Mouse (Mus musculus): ENCODE data around the gene Fbxo44. TPM values are rescaled to one million over a fixed set of nuclear protein-coding genes. Genes with fewer than 3 reads are reported as not detected.
A peak's percentile ranks its signal among the peaks of the same experiment; 100 is the strongest.

The Fbxo44 gene
- polyA plus RNA-seq, 1 experiment from 2014 or later: 76.3 TPM

- no peak overlapping the region for H3K4me3 ChIP-seq (ENCODE audit: low read depth, low read length)
- H3K4me1 ChIP-seq (ENCODE audit: control insufficient read depth, insufficient read depth, low read length): peaks cover 2% of the 10 kb centered on the region; the same call in 1 of the 2 replicates
- 2% methylated on average over 2 of the region's 2 CpGs for WGBS
- no peaks in the 10 kb centered on the region for H3K9me3 ChIP-seq (replicated peaks; ENCODE audit: control insufficient read depth, low read length)
- DNase-seq (ENCODE audit: low spot score) (peak; percentile 75), ATAC-seq (no peak)
- no peaks in the 10 kb centered on the region for H3K36me3 ChIP-seq (ENCODE audit: control insufficient read depth, insufficient read depth, low read length)
- H3K4me2 ChIP-seq (ENCODE audit: low read length): no peak overlapping the region
- no peak overlapping the region for H3K27ac ChIP-seq (ENCODE audit: low read depth, low read length)
- H3K9ac ChIP-seq (ENCODE audit: low read length): no peak overlapping the region
- H3K27me3 ChIP-seq (replicated peaks; ENCODE audit: control insufficient read depth, insufficient read depth, low read length): peaks cover 47% of the 10 kb centered on the region
These were observed 10.6 kb upstream of the Fbxo44 start for GRCm38 (mm10) chr4:148170842-148171241.

GRCm38 (mm10) chr4:148169586-148169985 lies 9.3 kb upstream of the Fbxo44 start:
- peaks cover 2% of the 10 kb centered on the region; the same call in 1 of the 2 replicates for H3K4me1 ChIP-seq (ENCODE audit: control insufficient read depth, insufficient read depth, low read length)
- no peaks in the 10 kb centered on the region for H3K36me3 ChIP-seq (ENCODE audit: control insufficient read depth, insufficient read depth, low read length)
- 17% methylated on average over 15 of the region's 15 CpGs for WGBS
- ATAC-seq (no peak), DNase-seq (ENCODE audit: low spot score) (no peak)
- H3K27ac ChIP-seq (ENCODE audit: low read depth, low read length): no peak overlapping the region
- H3K4me2 ChIP-seq (ENCODE audit: low read length): no peak overlapping the region
- peaks cover 50% of the 10 kb centered on the region for H3K27me3 ChIP-seq (replicated peaks; ENCODE audit: control insufficient read depth, insufficient read depth, low read length)
- H3K4me3 ChIP-seq (ENCODE audit: low read depth, low read length): no peak overlapping the region
- no peaks in the 10 kb centered on the region for H3K9me3 ChIP-seq (replicated peaks; ENCODE audit: control insufficient read depth, low read length)
- no peak overlapping the region for H3K9ac ChIP-seq (ENCODE audit: low read length)

GRCm38 (mm10) chr4:148168287-148168686 lies 8.0 kb upstream of the Fbxo44 start:
- Histone ChIP-seq H3K4me2 (ENCODE audit: low read length) (no peak overlapping the region), H3K27me3 (replicated peaks; ENCODE audit: control insufficient read depth, insufficient read depth, low read length) (peaks cover 59% of the 10 kb centered on the region)
- 25% methylated on average over 7 of the region's 7 CpGs for WGBS

GRCm38 (mm10) chr4:148166986-148167385 lies 6.7 kb upstream of the Fbxo44 start:
- DNase-seq (ENCODE audit: low spot score): peak; percentile 69
- Histone ChIP-seq H3K4me3 (ENCODE audit: low read depth, low read length) (peak overlapping the region; percentile 0; the same call in 1 of the 2 replicates), H3K4me1 (ENCODE audit: control insufficient read depth, insufficient read depth, low read length) (peaks cover 9% of the 10 kb centered on the region; the same call in 1 of the 2 replicates), H3K9me3 (replicated peaks; ENCODE audit: control insufficient read depth, low read length) (no peaks in the 10 kb centered on the region), H3K27ac (ENCODE audit: low read depth, low read length) (no peak overlapping the region), H3K27me3 (replicated peaks; ENCODE audit: control insufficient read depth, insufficient read depth, low read length) (peaks cover 57% of the 10 kb centered on the region), H3K4me2 (ENCODE audit: low read length) (peak overlapping the region; percentile 35), H3K9ac (ENCODE audit: low read length) (no peak overlapping the region; the same call in 1 of the 2 replicates), H3K36me3 (ENCODE audit: control insufficient read depth, insufficient read depth, low read length) (no peaks in the 10 kb centered on the region)
- ATAC-seq: peak; percentile 19; the same call in 1 of the 2 replicates
- 21% methylated on average over 4 of the region's 4 CpGs for WGBS

More at GRCm38 (mm10) chr4:148168287-148168686, 8.0 kb upstream of the Fbxo44 start:
- H3K9me3 ChIP-seq (replicated peaks; ENCODE audit: control insufficient read depth, low read length): no peaks in the 10 kb centered on the region
- H3K9ac ChIP-seq (ENCODE audit: low read length): no peak overlapping the region
- DNase-seq (ENCODE audit: low spot score) (peak; percentile 74), ATAC-seq (no peak)
- H3K27ac ChIP-seq (ENCODE audit: low read depth, low read length): no peak overlapping the region
- H3K4me3 ChIP-seq (ENCODE audit: low read depth, low read length): no peak overlapping the region
- H3K36me3 ChIP-seq (ENCODE audit: control insufficient read depth, insufficient read depth, low read length): no peaks in the 10 kb centered on the region
- H3K4me1 ChIP-seq (ENCODE audit: control insufficient read depth, insufficient read depth, low read length): peaks cover 9% of the 10 kb centered on the region; the same call in 1 of the 2 replicates

- Histone ChIP-seq H3K27me3 (replicated peaks; ENCODE audit: control insufficient read depth, insufficient read depth, low read length) (peaks cover 57% of the 10 kb centered on the region), H3K4me2 (ENCODE audit: low read length) (peak overlapping the region; percentile 35), H3K27ac (ENCODE audit: low read depth, low read length) (peak overlapping the region; percentile 21; the same call in 1 of the 2 replicates), H3K36me3 (ENCODE audit: control insufficient read depth, insufficient read depth, low read length) (no peaks in the 10 kb centered on the region), H3K4me3 (ENCODE audit: low read depth, low read length) (peak overlapping the region; percentile 0; the same call in 1 of the 2 replicates), H3K9me3 (replicated peaks; ENCODE audit: control insufficient read depth, low read length) (no peaks in the 10 kb centered on the region), H3K4me1 (ENCODE audit: control insufficient read depth, insufficient read depth, low read length) (peaks cover 9% of the 10 kb centered on the region; the same call in 1 of the 2 replicates), H3K9ac (ENCODE audit: low read length) (peak overlapping the region; percentile 1; the same call in 1 of the 2 replicates)
- ATAC-seq (peak; percentile 40), DNase-seq (ENCODE audit: low spot score) (peak; percentile 74)
- WGBS: 5% methylated on average over 10 of the region's 10 CpGs
These were observed 6.1 kb upstream of the Fbxo44 start for GRCm38 (mm10) chr4:148166431-148166830.

GRCm38 (mm10) chr4:148165551-148165950 lies 5.3 kb upstream of the Fbxo44 start:
- Histone ChIP-seq H3K4me1 (ENCODE audit: control insufficient read depth, insufficient read depth, low read length) (peaks cover 9% of the 10 kb centered on the region; the same call in 1 of the 2 replicates), H3K4me3 (ENCODE audit: low read depth, low read length) (no peak overlapping the region), H3K36me3 (ENCODE audit: control insufficient read depth, insufficient read depth, low read length) (no peaks in the 10 kb centered on the region), H3K9ac (ENCODE audit: low read length) (no peak overlapping the region), H3K4me2 (ENCODE audit: low read length) (no peak overlapping the region), H3K27ac (ENCODE audit: low read depth, low read length) (no peak overlapping the region), H3K9me3 (replicated peaks; ENCODE audit: control insufficient read depth, low read length) (no peaks in the 10 kb centered on the region), H3K27me3 (replicated peaks; ENCODE audit: control insufficient read depth, insufficient read depth, low read length) (peaks cover 62% of the 10 kb centered on the region)
- DNase-seq (ENCODE audit: low spot score) (no peak), ATAC-seq (no peak)
- 3% methylated on average over 17 of the region's 17 CpGs for WGBS

- Histone ChIP-seq H3K9ac (ENCODE audit: low read length) (peak overlapping the region; percentile 48; the same call in 1 of the 2 replicates), H3K4me1 (ENCODE audit: control insufficient read depth, insufficient read depth, low read length) (peaks cover 9% of the 10 kb centered on the region; the same call in 1 of the 2 replicates)
- no peak for ATAC-seq
These were observed 4.2 kb upstream of the Fbxo44 start for GRCm38 (mm10) chr4:148164461-148164860.

GRCm38 (mm10) chr4:148164002-148164439 lies 3.7 kb upstream of the Fbxo44 start:
- H3K4me2 ChIP-seq (ENCODE audit: low read length): peak overlapping the region; percentile 58
- no peaks in the 10 kb centered on the region for H3K9me3 ChIP-seq (replicated peaks; ENCODE audit: control insufficient read depth, low read length)
- peak overlapping the region; percentile 48; the same call in 1 of the 2 replicates for H3K9ac ChIP-seq (ENCODE audit: low read length)
- under 1% methylated on average over 29 of the region's 29 CpGs for WGBS
- ATAC-seq (peak; percentile 24; the same call in 1 of the 2 replicates), DNase-seq (ENCODE audit: low spot score) (peak; percentile 87)
- H3K36me3 ChIP-seq (ENCODE audit: control insufficient read depth, insufficient read depth, low read length): no peaks in the 10 kb centered on the region
- H3K4me3 ChIP-seq (ENCODE audit: low read depth, low read length): peak overlapping the region; percentile 26
- peaks cover 9% of the 10 kb centered on the region; the same call in 1 of the 2 replicates for H3K4me1 ChIP-seq (ENCODE audit: control insufficient read depth, insufficient read depth, low read length)
- peaks cover 51% of the 10 kb centered on the region for H3K27me3 ChIP-seq (replicated peaks; ENCODE audit: control insufficient read depth, insufficient read depth, low read length)
- H3K27ac ChIP-seq (ENCODE audit: low read depth, low read length): no peak overlapping the region

More at GRCm38 (mm10) chr4:148164461-148164860, 4.2 kb upstream of the Fbxo44 start:
- H3K27me3 ChIP-seq (replicated peaks; ENCODE audit: control insufficient read depth, insufficient read depth, low read length): peaks cover 53% of the 10 kb centered on the region
- DNase-seq (ENCODE audit: low spot score): no peak
- no peak overlapping the region for H3K27ac ChIP-seq (ENCODE audit: low read depth, low read length)
- no peaks in the 10 kb centered on the region for H3K36me3 ChIP-seq (ENCODE audit: control insufficient read depth, insufficient read depth, low read length)
- peak overlapping the region; percentile 26 for H3K4me3 ChIP-seq (ENCODE audit: low read depth, low read length)
- WGBS: 1% methylated on average over 16 of the region's 16 CpGs
- peak overlapping the region; percentile 58; the same call in 1 of the 2 replicates for H3K4me2 ChIP-seq (ENCODE audit: low read length)
- no peaks in the 10 kb centered on the region for H3K9me3 ChIP-seq (replicated peaks; ENCODE audit: control insufficient read depth, low read length)

All from forebrain, embryonic 14.5 days (tissue).